Comparison of ENCODE assay signal across 10 mouse cellular contexts in genomic region chr5:139141326-139141725, GRCm38 (mm10). TPM values are rescaled to one million over a fixed set of nuclear protein-coding genes. Genes with fewer than 3 reads are reported as not detected.
A peak's percentile ranks its signal among the peaks of the same experiment; 100 is the strongest.
DNase-seq lines count a peak whose midpoint lies in the region; ATAC-seq and TF ChIP-seq lines count a peak whose summit lies in the region.
"Had no signal": no experiment of that assay in that cellular context is flagged by ENCODE, and none has a peak within 500 bp of the region (broad histone marks: within the 10 kb centered on the region; RNA-seq: fewer than 3 reads in every experiment).

No protein-coding gene starts in this region.

- TF ChIP-seq POLR2A in brain, embryonic 14.5 days (IDR thresholded peaks at IDR 0.05; ENCODE audit: borderline replicate concordance, extremely low read depth, insufficient read depth, insufficient read length, poor library complexity, severe bottlenecking), result no peak

- no peak for ATAC-seq in erythroblast, adult 5-6 weeks (replicated peaks; ENCODE audit: low FRiP score, poor library complexity, severe bottlenecking)
- ATAC-seq: intestine, postnatal 0 days had no signal

- no peak for TF ChIP-seq CTCF in brain, embryonic 14.5 days (IDR thresholded peaks at IDR 0.05; ENCODE audit: borderline replicate concordance, extremely low read depth, insufficient read depth, insufficient read length)

- DNase-seq in heart, adult 18-20 months, result peak; percentile 56 to 60
- no peak for DNase-seq in heart, adult 9 months (ENCODE audit: low spot score in 2 of 2)
- peak; percentile 42 for DNase-seq in 3T3-L1 (ENCODE audit: low read depth, low spot score)
- DNase-seq in brain, embryonic 14.5 days (ENCODE audit: low read depth), result peak; percentile 61
- DNase-seq in heart, postnatal 4 days, result peak; percentile 67
- no peak for DNase-seq in ovary, postnatal 36 days (ENCODE audit: low spot score)
- no peak for DNase-seq in adrenal gland, postnatal 25 days

RNA-seq across cellular contexts. Expression of gene Prkar1b, which starts 8.5 kb away (rescaled TPM):
- total RNA-seq in heart, adult 18-20 months (2021), result 1 to 10 TPM; 1.5 to 2.0 TPM
- polyA plus RNA-seq in brain, embryonic 14.5 days (2012; rRNA removed), result 148 and 202 TPM in 2 replicates
- 1 to 10 TPM; 2.3 to 2.8 TPM for total RNA-seq in heart, postnatal 4 days (2021)
- 1.0 TPM in 1 of 2 replicates, not detected in the other for total RNA-seq in erythroblast, adult 5-6 weeks (2015; ENCODE audit: low replicate concordance)
- not detected in 2 replicates for total RNA-seq in erythroblast, adult 5-6 weeks (2017; ENCODE audit: low replicate concordance)
- 20.9 and 28.5 TPM in 2 replicates for total RNA-seq in adrenal gland, postnatal 25 days (2021)
- total RNA-seq: megakaryocyte-erythroid progenitor cell, adult 5-6 weeks had no signal

RNA-seq across cellular contexts. Expression of gene Dnaaf5, which starts 8.7 kb away (rescaled TPM):
- 10 to 100 TPM; 13.5 to 19.7 TPM for total RNA-seq in heart, adult 18-20 months (2021)
- polyA plus RNA-seq in brain, embryonic 14.5 days (2012; rRNA removed), result 12.6 and 14.9 TPM in 2 replicates
- total RNA-seq in heart, postnatal 4 days (2021), result 10 to 100 TPM; 19.1 to 19.5 TPM
- 1.5 and 2.7 TPM in 2 replicates for total RNA-seq in erythroblast, adult 5-6 weeks (2015; ENCODE audit: low replicate concordance)
- total RNA-seq in erythroblast, adult 5-6 weeks (2017; ENCODE audit: low replicate concordance), result 1.4 and 2.8 TPM in 2 replicates
- 20.7 and 25.3 TPM in 2 replicates for total RNA-seq in adrenal gland, postnatal 25 days (2021)

RNA-seq across cellular contexts. Expression of gene Sun1, which starts 59.1 kb away (rescaled TPM):
- 10 to 100 TPM; 48.3 to 56.7 TPM for total RNA-seq in heart, adult 18-20 months (2021)
- polyA plus RNA-seq in brain, embryonic 14.5 days (2012; rRNA removed), result 72.7 and 75.2 TPM in 2 replicates
- total RNA-seq in heart, postnatal 4 days (2021), result 10 to 100 TPM; 40.7 to 43.0 TPM
- total RNA-seq in erythroblast, adult 5-6 weeks (2015; ENCODE audit: low replicate concordance), result 13.0 and 18.6 TPM in 2 replicates
- 22.7 and 41.7 TPM in 2 replicates for total RNA-seq in erythroblast, adult 5-6 weeks (2017; ENCODE audit: low replicate concordance)
- total RNA-seq in adrenal gland, postnatal 25 days (2021), result 87.9 and 109 TPM in 2 replicates

Comparison
In these comparisons a context has a peak if more than half of its experiments do, and no peak if none do; other contexts are left out.
1. DNase-seq: peak in heart, adult 18-20 months (2 of 2), 3T3-L1 (single experiment), brain, embryonic 14.5 days (single experiment) and heart, postnatal 4 days (single experiment); none in heart, adult 9 months (0 of 2), ovary, postnatal 36 days (single experiment) and adrenal gland, postnatal 25 days (single experiment).